Mouse (Mus musculus) kidney, adult 2 months (tissue): ENCODE measurements around the gene Rps15.

Experiments
- CTCF ChIP-seq: fragments of 200-500 bp; conservative IDR thresholded peaks from 2 replicates; pipeline ENCODE4 v1.5.1; 2011; ENCODE audit warnings: low read depth, mild to moderate bottlenecking, control low read depth, low read length, moderate library complexity, mixed read lengths; ENCODE audit not compliant: insufficient read depth, insufficient read length
- POLR2A ChIP-seq: fragments of 200-500 bp; IDR thresholded peaks from one replicate; pipeline ENCODE4 v1.6.1; 2011; ENCODE audit warnings: low read depth, low read length, control low read depth

GRCm38 (mm10) chr10:80242607-80243006 is 49.6 kb upstream of the Rps15 start:
- no peak for TF ChIP-seq POLR2A
- TF ChIP-seq CTCF: no peak
